Mouse (Mus musculus): ENCODE data around the gene Isoc2b.

- TF ChIP-seq CTCF (IDR thresholded peaks at IDR 0.05; ENCODE audit: low read depth) = no peak
- no peak for TF ChIP-seq EP300 (IDR thresholded peaks at IDR 0.05; ENCODE audit: low read depth)
Measured at GRCm38 (mm10) chr7:4853613-4854012, 16.4 kb downstream of the Isoc2b start.

Measured in liver, embryonic 14.5 days (tissue).